Mouse (Mus musculus) naive thymus-derived CD4-positive, alpha-beta T cell, adult 2 months (primary cell): ENCODE results near the gene Gadd45g.

Experiments used
- DNase-seq: peaks from one replicate; pipeline ENCODE4 v3.0.0-alpha.2; 2011; ENCODE audit warnings: low read depth

Gene Gadd45g

DNA sequence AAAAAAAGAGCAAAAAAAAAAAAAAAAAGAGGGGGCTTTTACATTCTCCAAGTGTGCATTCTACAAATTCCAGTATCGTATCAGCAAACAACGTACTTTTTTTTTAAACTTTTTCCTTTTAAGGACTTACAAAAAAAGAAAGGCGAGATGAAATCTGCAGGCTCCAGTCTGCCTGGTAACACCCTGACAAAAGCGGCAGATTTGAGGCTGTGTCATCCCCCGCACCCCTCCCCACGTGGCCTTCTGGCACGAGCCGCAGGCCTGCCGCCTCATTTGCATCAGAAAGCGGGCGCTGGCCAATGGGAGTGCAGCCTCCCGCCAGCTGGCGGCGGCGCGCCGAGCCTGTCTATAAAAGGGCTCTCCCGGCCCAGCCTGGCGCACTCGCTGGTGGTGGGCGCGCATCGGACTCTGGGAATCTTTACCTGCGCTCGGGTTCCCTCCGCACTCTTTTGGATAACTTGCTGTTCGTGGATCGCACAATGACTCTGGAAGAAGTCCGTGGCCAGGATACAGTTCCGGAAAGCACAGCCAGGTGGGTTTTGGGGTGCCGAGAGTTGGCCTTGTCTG, at the start of gene Gadd45g:
Gadd45g (plus strand) TSS at position 378 of the 567 bp plus-strand sequence.
- DNase-seq = peak; percentile 95

DNA sequence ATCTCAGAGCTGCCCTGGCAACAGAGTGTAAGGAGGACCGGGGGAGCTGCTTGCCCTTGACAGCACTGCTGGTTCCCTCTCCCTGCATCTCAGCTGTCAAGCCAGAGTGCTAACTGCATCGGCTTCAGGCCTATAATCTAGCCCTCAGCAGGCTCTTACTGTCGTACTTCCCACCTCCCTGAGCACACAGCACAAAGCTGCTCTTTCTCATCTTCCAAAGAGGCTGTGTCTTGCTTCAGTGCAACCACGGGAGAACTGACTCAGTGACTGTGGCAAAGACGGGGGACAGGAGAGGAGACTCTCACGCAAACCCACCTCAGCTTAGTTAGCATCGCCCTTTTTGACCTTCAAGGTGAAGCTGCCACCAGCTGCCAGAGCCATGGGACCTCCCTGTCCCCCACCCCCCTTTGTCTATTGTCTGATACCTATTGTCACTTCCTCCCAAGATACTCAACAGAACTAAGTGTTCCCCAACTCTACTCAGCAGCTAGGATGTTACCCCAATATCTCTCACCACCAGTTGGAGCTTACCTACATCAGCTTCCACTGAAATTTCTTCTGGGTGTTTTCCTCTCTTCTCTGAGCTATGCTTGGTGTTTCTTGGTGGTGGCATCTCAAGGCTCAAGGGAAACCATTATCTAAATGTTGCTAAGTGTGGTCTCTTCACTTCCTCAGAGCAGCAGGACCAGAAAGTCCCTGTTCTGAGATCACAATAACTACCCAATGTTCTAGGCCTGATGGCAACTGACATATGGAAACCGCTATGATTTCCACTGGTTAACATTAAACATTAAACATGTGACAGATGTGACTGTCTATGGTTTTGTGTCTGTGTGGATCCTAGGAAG, 48.4 kb upstream of the Gadd45g start:
- DNase-seq = peak; percentile 81

GRCm38 (mm10) chr13:51799735-51800522, 46.5 kb upstream of the Gadd45g start:
- DNase-seq = peak; percentile 78

DNA sequence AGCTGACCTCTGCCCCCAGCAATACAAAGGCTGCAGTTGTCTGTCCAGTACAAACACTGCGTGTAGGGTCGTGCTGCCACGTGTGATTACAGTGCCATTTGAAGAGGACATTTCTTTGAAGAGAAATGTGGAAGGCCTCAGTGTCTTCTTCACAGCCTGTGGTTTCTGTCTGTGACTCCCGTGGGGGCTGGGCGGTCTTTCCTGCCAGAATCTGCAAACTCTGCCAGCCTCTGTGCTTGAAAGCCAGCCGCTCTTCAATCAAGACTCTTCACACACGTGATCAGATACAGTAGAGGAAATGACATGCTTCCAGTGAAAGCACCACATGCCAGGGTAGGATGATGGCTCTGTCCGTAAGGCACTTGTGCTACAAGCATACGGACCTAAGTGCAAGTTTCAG, 45.6 kb upstream of the Gadd45g start:
- peak; percentile 95 for DNase-seq

GRCm38 (mm10) chr13:51805634-51806033, 40.8 kb upstream of the Gadd45g start:
- DNase-seq = no peak

- no peak for DNase-seq
These were observed 40.3 kb upstream of the Gadd45g start for GRCm38 (mm10) chr13:51806220-51806619.

DNA sequence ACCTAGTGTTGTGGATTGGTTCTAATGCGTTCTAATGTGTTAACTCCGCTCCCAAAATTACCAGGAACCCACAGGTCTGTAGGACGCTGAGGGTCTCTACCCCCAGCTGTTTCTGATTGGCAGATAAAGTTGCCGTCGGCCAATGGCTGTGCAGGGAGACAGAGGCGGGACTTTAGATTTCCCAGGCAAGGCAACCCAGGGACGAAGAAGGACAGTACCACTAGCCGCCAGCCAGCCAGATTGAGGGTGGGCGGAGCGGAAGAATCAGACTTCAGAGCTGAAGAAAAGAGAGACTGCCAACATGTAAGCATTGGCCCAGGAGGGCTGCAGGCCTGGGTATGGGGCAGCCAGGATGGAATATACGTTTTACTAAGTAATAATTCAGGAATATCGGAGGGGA, 38.3 kb upstream of the Gadd45g start:
- DNase-seq = no peak

DNA sequence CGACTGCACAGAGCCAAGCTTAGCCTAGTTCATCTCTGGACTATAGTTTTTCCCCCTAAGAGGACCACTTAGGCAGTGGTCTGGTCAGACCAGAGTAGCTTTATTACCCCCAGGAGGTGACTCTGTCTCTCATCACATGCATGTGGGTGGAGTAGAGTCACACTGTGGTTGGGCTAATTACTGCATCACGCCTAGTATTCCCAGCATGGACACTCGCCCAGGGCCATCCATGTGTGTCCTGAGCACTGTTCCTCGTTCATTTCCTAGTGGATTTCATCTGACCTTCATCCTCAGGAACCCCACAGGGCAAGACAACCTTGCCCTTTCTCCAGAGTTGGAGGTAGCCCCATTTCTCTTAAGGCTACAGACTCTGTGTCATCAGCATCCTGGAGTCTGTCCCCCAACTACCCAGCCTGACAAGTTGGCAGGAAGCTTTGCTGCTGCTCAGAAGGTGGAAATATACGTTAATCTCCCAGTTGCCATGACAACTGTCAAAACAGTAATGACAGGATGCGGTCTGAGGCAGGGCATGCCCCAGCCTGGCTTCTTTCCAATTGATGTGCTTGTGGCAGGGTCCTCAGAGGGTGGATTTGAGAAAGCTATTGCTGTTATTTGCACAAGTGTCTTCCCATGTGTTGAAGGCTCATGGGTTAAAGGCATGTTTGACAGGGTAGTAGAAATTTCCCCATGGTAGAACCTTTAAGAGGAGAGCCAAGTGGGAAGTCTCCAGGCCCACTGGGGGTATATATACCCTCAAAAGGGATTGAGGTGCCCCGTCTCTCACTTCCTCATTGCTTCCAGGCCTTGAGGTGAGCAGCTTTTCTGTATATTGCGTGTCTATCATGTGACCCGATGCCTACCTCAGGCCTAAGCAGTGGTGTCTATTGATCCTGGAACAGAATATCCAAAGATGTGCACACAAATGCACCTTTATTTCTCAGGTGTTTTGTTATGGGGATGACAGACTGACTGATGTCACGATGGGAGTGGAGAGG, 32.6 kb upstream of the Gadd45g start:
- peak; percentile 98 for DNase-seq

DNA sequence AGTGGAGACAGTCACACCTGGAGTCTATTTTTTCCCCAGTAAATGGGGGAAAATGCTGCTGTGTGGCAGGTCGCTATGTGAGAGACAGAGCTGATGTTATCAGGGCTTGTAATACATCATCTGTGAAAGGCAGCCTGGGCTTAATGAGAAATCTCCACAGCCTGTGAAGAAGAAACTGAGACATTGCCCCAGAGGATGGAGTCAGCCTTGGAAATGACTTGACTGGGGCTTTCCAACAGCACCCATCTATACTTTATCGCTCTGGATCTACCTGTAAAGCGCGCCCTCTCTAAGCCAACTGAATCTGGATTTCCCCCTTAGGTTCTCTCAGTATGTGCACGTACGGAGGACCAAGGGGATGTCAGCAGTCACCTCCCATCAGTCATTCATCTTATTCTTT, 31.8 kb upstream of the Gadd45g start:
- peak; percentile 64 for DNase-seq

DNA sequence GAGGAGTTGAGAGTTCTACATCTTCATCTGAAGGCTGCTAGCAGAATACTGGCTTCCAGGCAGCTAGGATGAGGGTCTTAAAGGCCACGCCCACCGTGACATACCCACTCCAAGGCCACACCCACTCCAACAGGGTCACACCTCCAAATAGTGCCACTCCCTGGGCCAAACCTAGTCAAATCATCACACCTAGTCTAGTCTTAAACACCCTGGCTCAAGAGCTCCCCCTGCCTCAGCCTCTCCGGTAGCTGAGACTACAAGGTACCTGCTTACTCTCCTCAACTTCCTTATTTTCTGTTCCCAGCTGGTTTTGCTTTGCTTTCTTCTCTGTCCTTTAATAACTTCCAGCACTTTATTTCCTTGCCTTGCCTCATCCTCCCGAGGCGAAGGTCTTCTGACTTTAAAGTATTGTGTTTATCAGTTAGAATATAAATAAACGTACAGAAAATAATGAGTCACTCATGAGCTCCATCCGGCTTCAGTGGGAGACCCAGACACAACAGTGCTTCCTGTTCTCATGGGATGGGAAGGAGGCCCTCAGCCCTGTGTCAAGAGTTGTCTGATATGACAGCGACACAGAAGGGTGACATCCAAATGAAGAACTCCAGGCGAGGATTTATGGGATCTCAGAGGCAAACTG, 30.5 kb upstream of the Gadd45g start:
- peak; percentile 89 for DNase-seq

- no peak for DNase-seq
These were observed 29.9 kb upstream of the Gadd45g start for GRCm38 (mm10) chr13:51816559-51817041.

- no peak for DNase-seq
These were observed 28.1 kb upstream of the Gadd45g start for GRCm38 (mm10) chr13:51818170-51818943.

GRCm38 (mm10) chr13:51818944-51819326, 27.5 kb upstream of the Gadd45g start:
- no peak for DNase-seq

- no peak for DNase-seq
These were observed 27.1 kb upstream of the Gadd45g start for GRCm38 (mm10) chr13:51819351-51819750.

DNA sequence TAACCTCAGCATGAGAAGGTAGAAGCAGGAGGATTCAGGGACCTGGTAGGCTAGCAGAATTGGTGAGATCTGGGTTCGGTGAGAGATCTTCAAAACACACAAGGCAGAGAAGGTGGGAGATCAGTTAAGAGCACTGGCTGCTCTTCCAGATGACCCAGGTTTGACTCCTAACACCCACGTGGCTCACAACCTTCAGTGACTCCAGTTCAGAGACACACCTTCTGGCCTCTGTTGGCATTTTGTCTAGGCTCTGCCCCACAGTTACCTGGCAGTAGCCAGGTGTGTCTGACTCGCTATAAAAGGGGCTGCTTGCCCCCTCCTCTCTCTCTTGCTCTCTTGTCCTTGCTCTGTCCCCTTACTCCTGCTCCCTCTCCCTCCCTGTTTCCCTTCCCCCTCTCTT, 24.5 kb upstream of the Gadd45g start:
- DNase-seq = no peak

GRCm38 (mm10) chr13:51823822-51824495, 22.5 kb upstream of the Gadd45g start:
- DNase-seq = no peak

- DNase-seq = peak; percentile 81
These were observed 15.6 kb upstream of the Gadd45g start for GRCm38 (mm10) chr13:51830744-51831450.

GRCm38 (mm10) chr13:51832491-51832890, 14.0 kb upstream of the Gadd45g start:
- DNase-seq = no peak

DNA sequence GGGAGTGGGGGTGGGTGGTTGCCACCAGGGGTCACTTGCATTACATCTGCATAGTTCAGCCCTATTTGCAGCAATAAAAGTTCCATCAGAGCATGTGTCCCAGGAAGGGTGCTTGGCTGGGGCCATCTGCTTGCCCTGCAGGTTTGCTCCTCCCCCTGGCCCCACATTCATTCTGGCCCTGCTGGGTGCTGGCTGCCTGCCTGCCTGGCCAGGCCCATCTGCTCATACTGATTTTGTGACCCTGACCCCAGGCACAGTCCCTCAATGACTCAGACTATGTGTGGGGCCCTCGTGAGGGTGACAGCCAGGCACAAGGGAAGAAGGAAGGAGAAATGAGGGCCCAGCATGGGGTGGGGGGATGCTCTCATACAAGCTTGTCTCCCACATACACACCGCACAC, 12.9 kb upstream of the Gadd45g start:
- DNase-seq = no peak
